Mouse (Mus musculus) ES-Bruce4 (cell line): ENCODE results near the gene Lgals8. TPM values are rescaled to one million over a fixed set of nuclear protein-coding genes. Genes with fewer than 3 reads are reported as not detected.

Experiments
- H3K27ac ChIP-seq: 2 replicates; pipeline ENCODE4 v1.5.1; 2012; ENCODE audit warnings: low read length, inconsistent platforms; ENCODE audit not compliant: insufficient read depth
- H3K27me3 ChIP-seq: 2 replicates; pipeline ENCODE4 v1.6.1; 2012; ENCODE audit warnings: mild to moderate bottlenecking, low read length, inconsistent platforms; ENCODE audit not compliant: control insufficient read depth, poor library complexity, insufficient read depth, severe bottlenecking
- H3K36me3 ChIP-seq: 2 replicates; pipeline ENCODE4 v1.6.1; 2012; ENCODE audit warnings: inconsistent platforms, mild to moderate bottlenecking, low read length, moderate library complexity; ENCODE audit not compliant: control insufficient read depth, poor library complexity, insufficient read depth, severe bottlenecking
- H3K4me1 ChIP-seq: one replicate; pipeline ENCODE4 v1.8.1; 2011; ENCODE audit warnings: low read length; ENCODE audit not compliant: control insufficient read depth, insufficient read depth
- H3K4me3 ChIP-seq: 2 replicates; pipeline ENCODE4 v1.5.1; 2011; ENCODE audit warnings: low read depth, mild to moderate bottlenecking, low read length
- H3K9ac ChIP-seq: 2 replicates; pipeline ENCODE4 v1.6.1; 2012; ENCODE audit warnings: low read depth, mild to moderate bottlenecking, inconsistent platforms; ENCODE audit not compliant: poor library complexity, severe bottlenecking
- H3K9me3 ChIP-seq: replicated peaks from 2 replicates; pipeline ENCODE4 v1.6.1; 2012; ENCODE audit warnings: mild to moderate bottlenecking, low read length, inconsistent platforms; ENCODE audit not compliant: control insufficient read depth, poor library complexity, insufficient read depth, severe bottlenecking
- CTCF ChIP-seq: IDR thresholded peaks from one replicate; pipeline ENCODE4 v1.8.1; 2011; ENCODE audit warnings: low read depth, low read length
- EP300 ChIP-seq: IDR thresholded peaks from 2 replicates; pipeline ENCODE4 v1.6.1; 2011; ENCODE audit warnings: low read depth, low read length; ENCODE audit not compliant: insufficient read depth
- POLR2A ChIP-seq: IDR thresholded peaks from one replicate; pipeline ENCODE4 v1.8.1; 2011; ENCODE audit warnings: low read length; ENCODE audit not compliant: insufficient read depth
- polyA plus RNA-seq: library from polyadenylated mRNA; stranded (reverse); fragments of >200 nt; gene quantifications from 2 replicates; pipeline ENCODE4 v1.2.4, GENCODE M21; 2011; ENCODE audit warnings: low read depth; ENCODE audit not compliant: missing spikeins, insufficient read depth, insufficient read length

Lgals8 gene
- polyA plus RNA-seq, 1 experiment = 12.7 TPM

GRCm38 (mm10) chr13:12433843-12434242, 30.9 kb downstream of the Lgals8 start:
- Histone ChIP-seq H3K36me3 (peaks cover 75% of the 10 kb centered on the region), H3K9me3 (no peaks in the 10 kb centered on the region), H3K27ac (no peak overlapping the region), H3K4me1 (peaks cover 2% of the 10 kb centered on the region), H3K27me3 (no peaks in the 10 kb centered on the region), H3K9ac (no peak overlapping the region), H3K4me3 (no peak overlapping the region)
- no peak for TF ChIP-seq POLR2A
- TF ChIP-seq CTCF = no peak
- no peak for TF ChIP-seq EP300

GRCm38 (mm10) chr13:12428556-12428955, 36.2 kb downstream of the Lgals8 start:
- no peak for TF ChIP-seq CTCF
- TF ChIP-seq EP300 = no peak
- TF ChIP-seq POLR2A = no peak
- no peaks in the 10 kb centered on the region for H3K4me1 ChIP-seq
- no peaks in the 10 kb centered on the region for H3K27me3 ChIP-seq
- H3K9me3 ChIP-seq = no peaks in the 10 kb centered on the region
- no peak overlapping the region for H3K4me3 ChIP-seq
- H3K27ac ChIP-seq = no peak overlapping the region
- no peak overlapping the region for H3K9ac ChIP-seq
- H3K36me3 ChIP-seq = peaks cover 80% of the 10 kb centered on the region

- H3K27me3 ChIP-seq = no peaks in the 10 kb centered on the region
- no peak overlapping the region for H3K4me3 ChIP-seq
- H3K9ac ChIP-seq = no peak overlapping the region
- no peaks in the 10 kb centered on the region for H3K4me1 ChIP-seq
- no peak overlapping the region for H3K27ac ChIP-seq
- H3K9me3 ChIP-seq = no peaks in the 10 kb centered on the region
- H3K36me3 ChIP-seq = peaks cover 79% of the 10 kb centered on the region
- TF ChIP-seq CTCF (no peak), EP300 (no peak), POLR2A (no peak)
Measured at GRCm38 (mm10) chr13:12420596-12420995, 44.1 kb downstream of the Lgals8 start.

GRCm38 (mm10) chr13:12412016-12412415, 52.7 kb downstream of the Lgals8 start:
- Histone ChIP-seq H3K9me3 (no peaks in the 10 kb centered on the region), H3K36me3 (peaks cover 70% of the 10 kb centered on the region)
- TF ChIP-seq POLR2A = no peak
- TF ChIP-seq EP300 = no peak
- TF ChIP-seq CTCF = no peak

GRCm38 (mm10) chr13:12408343-12409066, 56.2 kb downstream of the Lgals8 start:
- Histone ChIP-seq H3K9me3 (no peaks in the 10 kb centered on the region), H3K4me1 (no peaks in the 10 kb centered on the region), H3K4me3 (no peak overlapping the region), H3K9ac (no peak overlapping the region), H3K36me3 (peaks cover 62% of the 10 kb centered on the region), H3K27me3 (no peaks in the 10 kb centered on the region), H3K27ac (no peak overlapping the region)
- TF ChIP-seq EP300 (no peak), POLR2A (no peak), CTCF (no peak)

More at GRCm38 (mm10) chr13:12412016-12412415, 52.7 kb downstream of the Lgals8 start:
- H3K27ac ChIP-seq = no peak overlapping the region
- H3K27me3 ChIP-seq = no peaks in the 10 kb centered on the region
- H3K9ac ChIP-seq = no peak overlapping the region
- no peak overlapping the region for H3K4me3 ChIP-seq
- H3K4me1 ChIP-seq = no peaks in the 10 kb centered on the region

- Histone ChIP-seq H3K27ac (no peak overlapping the region), H3K4me3 (peak overlapping the region; percentile 87), H3K9me3 (no peaks in the 10 kb centered on the region), H3K4me1 (no peaks in the 10 kb centered on the region), H3K9ac (peak overlapping the region; percentile 35), H3K27me3 (no peaks in the 10 kb centered on the region; the same call in 1 of the 2 replicates), H3K36me3 (peaks cover 19% of the 10 kb centered on the region)
- TF ChIP-seq EP300 (no peak), POLR2A (no peak), CTCF (no peak)
Measured at GRCm38 (mm10) chr13:12395571-12395970, 69.2 kb downstream of the Lgals8 start.
